Mouse (Mus musculus): ENCODE results near the gene Cep83.
A peak's percentile ranks its signal among the peaks of the same experiment; 100 is the strongest.
"Not testable (repeated sequence)": the region's sequence is repeated elsewhere in the genome, so short reads cannot be mapped to it uniquely, and the experiment has no call there.

Gene Cep83

GRCm38 (mm10) chr10:94688420-94689175 lies at the start of gene Cep83:
Gene Cep83, plus strand, starts transcription at chr10:94688654.
- DNase-seq (ENCODE audit: low spot score), result peak; percentile 95

GRCm38 (mm10) chr10:94639281-94639680 lies 49.2 kb upstream of the Cep83 start:
- DNase-seq (ENCODE audit: low spot score), result no peak

- DNase-seq (ENCODE audit: low spot score), result no peak
Observed at GRCm38 (mm10) chr10:94640067-94640466, 48.4 kb upstream of the Cep83 start.

GRCm38 (mm10) chr10:94664036-94664435 lies 24.4 kb upstream of the Cep83 start:
- DNase-seq (ENCODE audit: low spot score), result no peak

- no peak for DNase-seq (ENCODE audit: low spot score)
Observed at GRCm38 (mm10) chr10:94664455-94664854, 24.0 kb upstream of the Cep83 start.

- DNase-seq (ENCODE audit: low spot score), result no peak
Observed at GRCm38 (mm10) chr10:94668147-94668546, 20.3 kb upstream of the Cep83 start.

GRCm38 (mm10) chr10:94687801-94688419 lies 544 bp upstream of the Cep83 start:
- no peak for DNase-seq (ENCODE audit: low spot score)

GRCm38 (mm10) chr10:94689176-94689510 lies 689 bp downstream of the Cep83 start:
- DNase-seq (ENCODE audit: low spot score), result no peak

GRCm38 (mm10) chr10:94690376-94690775 lies 1.9 kb downstream of the Cep83 start:
- DNase-seq (ENCODE audit: low spot score), result no peak

GRCm38 (mm10) chr10:94692163-94692562 lies 3.7 kb downstream of the Cep83 start:
- DNase-seq (ENCODE audit: low spot score), result no peak

- DNase-seq (ENCODE audit: low spot score), result no peak
Observed at GRCm38 (mm10) chr10:94705643-94706258, 17.3 kb downstream of the Cep83 start.

GRCm38 (mm10) chr10:94706695-94707094 lies 18.2 kb downstream of the Cep83 start:
- DNase-seq (ENCODE audit: low spot score), result no peak

- no peak for DNase-seq (ENCODE audit: low spot score)
Observed at GRCm38 (mm10) chr10:94709622-94710319, 21.3 kb downstream of the Cep83 start.

- no peak for DNase-seq (ENCODE audit: low spot score)
Observed at GRCm38 (mm10) chr10:94710320-94710695, 21.9 kb downstream of the Cep83 start.

- no peak for DNase-seq (ENCODE audit: low spot score)
Observed at GRCm38 (mm10) chr10:94720300-94720699, 31.8 kb downstream of the Cep83 start.

GRCm38 (mm10) chr10:94728053-94728452 lies 39.6 kb downstream of the Cep83 start:
- DNase-seq (ENCODE audit: low spot score), result not testable (repeated sequence)

GRCm38 (mm10) chr10:94730445-94730844 lies 42.0 kb downstream of the Cep83 start:
- DNase-seq (ENCODE audit: low spot score), result no peak

- DNase-seq (ENCODE audit: low spot score), result no peak
Observed at GRCm38 (mm10) chr10:94734829-94735228, 46.4 kb downstream of the Cep83 start.

GRCm38 (mm10) chr10:94740221-94740620 lies 51.8 kb downstream of the Cep83 start:
- no peak for DNase-seq (ENCODE audit: low spot score)

GRCm38 (mm10) chr10:94741459-94741858 lies 53.0 kb downstream of the Cep83 start:
- DNase-seq (ENCODE audit: low spot score), result no peak

GRCm38 (mm10) chr10:94747011-94747410 lies 58.6 kb downstream of the Cep83 start:
- DNase-seq (ENCODE audit: low spot score), result no peak

GRCm38 (mm10) chr10:94771496-94771895 lies 83.0 kb downstream of the Cep83 start:
- no peak for DNase-seq (ENCODE audit: low spot score)

- DNase-seq (ENCODE audit: low spot score), result no peak
Observed at GRCm38 (mm10) chr10:94777576-94777975, 89.1 kb downstream of the Cep83 start.

Measured in retina, embryonic 14.5 days (tissue).